Mouse (Mus musculus) kidney, embryonic 14.5 days (tissue): ENCODE results near the gene Nfasc. TPM values are rescaled to one million over a fixed set of nuclear protein-coding genes. Genes with fewer than 3 reads are reported as not detected.

Source experiments
- ATAC-seq: fragments of 200-750 bp; cut with Nextera tagmentation; 2 replicates; pipeline ENCODE4 v1.8.0; 2017; ENCODE audit warnings: moderate number of reproducible peaks, mild to moderate bottlenecking, moderate TSS enrichment, moderate library complexity; ENCODE audit not compliant: low FRiP score, low TSS enrichment
- H3K27ac ChIP-seq: fragments of 300-500 bp; sonication (generic); 2 replicates; pipeline ENCODE4 v1.5.1; 2014; ENCODE audit warnings: low read depth, mild to moderate bottlenecking, low read length, moderate library complexity, mixed read lengths
- H3K27me3 ChIP-seq: fragments of 300-500 bp; sonication (generic); 2 replicates; pipeline ENCODE4 v1.6.1; 2014; ENCODE audit warnings: mild to moderate bottlenecking, low read length; ENCODE audit not compliant: control insufficient read depth, insufficient read depth
- H3K36me3 ChIP-seq: fragments of 300-500 bp; sonication (generic); 2 replicates; pipeline ENCODE4 v1.6.1; 2014; ENCODE audit warnings: low read length, mixed read lengths; ENCODE audit not compliant: control insufficient read depth, insufficient read depth
- H3K4me1 ChIP-seq: fragments of 300-500 bp; sonication (generic); 2 replicates; pipeline ENCODE4 v1.6.1; 2014; ENCODE audit warnings: low read length, mixed read lengths; ENCODE audit not compliant: control insufficient read depth, insufficient read depth
- H3K4me2 ChIP-seq: fragments of 300-500 bp; sonication (generic); replicated peaks from 2 replicates; pipeline ENCODE4 v1.6.1; 2014; ENCODE audit warnings: low read depth, mild to moderate bottlenecking, low read length
- H3K4me3 ChIP-seq: fragments of 300-500 bp; sonication (generic); 2 replicates; pipeline ENCODE4 v1.5.1; 2014; ENCODE audit warnings: mild to moderate bottlenecking, low read length
- H3K9ac ChIP-seq: fragments of 300-500 bp; sonication (generic); 2 replicates; pipeline ENCODE4 v1.6.1; 2014; ENCODE audit warnings: low read depth, mild to moderate bottlenecking, low read length, moderate library complexity
- H3K9me3 ChIP-seq: fragments of 300-500 bp; sonication (generic); 2 replicates; pipeline ENCODE4 v1.6.1; 2016; ENCODE audit warnings: low read length; ENCODE audit not compliant: control insufficient read depth
- WGBS: fragments of 180-500 bp; shearing (Covaris S2); extraction: QIAGEN DNeasy Blood & Tissue Kit; methylation state at CpG from one replicate; pipeline ENCODE4 v1.1.7; 2014; 5-methylcytosine and 5-hydroxymethylcytosine counted together
- polyA plus RNA-seq: library from polyadenylated mRNA; unstranded; fragments of >200 nt; fragmentation: Nextera tagmentation; extraction: Ambion mirVana; gene quantifications from 2 replicates; pipeline ENCODE4 v1.2.1, GENCODE M21; 2014

The Nfasc gene
- polyA plus RNA-seq, 1 experiment from 2014 or later, result 0.76 TPM

DNA sequence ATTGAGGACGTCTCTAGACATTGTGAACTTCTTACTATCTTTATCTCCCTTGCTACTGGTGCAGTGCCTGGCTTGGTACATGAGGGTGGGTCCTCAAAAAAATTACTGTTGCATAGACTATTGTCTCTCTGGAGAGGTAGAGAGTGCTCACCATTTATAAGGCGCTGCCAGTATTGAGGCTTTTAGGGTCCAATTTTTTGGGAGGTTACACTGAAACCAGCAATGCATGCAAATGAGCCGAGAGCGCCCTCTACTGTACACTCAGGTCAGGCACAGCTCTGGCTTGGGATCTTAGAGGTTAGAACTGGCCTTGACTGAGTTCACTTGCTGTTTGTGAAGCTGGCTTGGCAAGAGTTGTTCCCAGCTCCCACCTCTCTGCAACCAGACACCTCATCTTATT is 147.0 kb downstream of the Nfasc start:
- 19% methylated on average over 4 of the region's 4 CpGs for WGBS
- no peaks in the 10 kb centered on the region for H3K27me3 ChIP-seq

DNA sequence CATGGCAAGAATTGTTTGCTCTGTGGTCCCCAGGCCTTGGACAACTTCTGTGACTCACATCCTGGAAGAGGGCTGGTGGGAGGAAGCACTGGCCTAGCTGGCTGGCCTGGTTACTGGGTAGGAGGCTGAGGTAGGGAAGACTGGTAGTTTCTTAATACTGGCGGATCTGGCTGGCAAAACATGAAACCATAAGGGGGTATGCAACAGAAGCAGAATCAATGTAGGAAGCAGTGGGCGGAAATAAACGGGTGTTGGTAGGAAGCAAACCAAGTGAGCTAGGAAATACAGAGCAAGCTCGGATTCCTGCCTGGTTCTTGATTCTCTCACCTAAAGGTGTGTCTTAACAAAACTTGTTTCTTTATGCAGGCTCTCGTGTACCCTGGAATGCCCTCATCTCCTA is 149.5 kb downstream of the Nfasc start:
- ATAC-seq, result no peak
- Histone ChIP-seq H3K27me3 (no peaks in the 10 kb centered on the region), H3K4me1 (no peaks in the 10 kb centered on the region), H3K9ac (no peak overlapping the region), H3K9me3 (no peaks in the 10 kb centered on the region), H3K27ac (no peak overlapping the region), H3K4me3 (no peak overlapping the region), H3K36me3 (no peaks in the 10 kb centered on the region), H3K4me2 (no peak overlapping the region)
- 83% methylated on average over 5 of the region's 5 CpGs for WGBS

More for the DNA sequence above, 147.0 kb downstream of the Nfasc start:
- Histone ChIP-seq H3K36me3 (no peaks in the 10 kb centered on the region), H3K9ac (no peak overlapping the region), H3K27ac (no peak overlapping the region), H3K4me3 (no peak overlapping the region), H3K4me1 (no peaks in the 10 kb centered on the region), H3K4me2 (no peak overlapping the region), H3K9me3 (no peaks in the 10 kb centered on the region)
- ATAC-seq, result peak; percentile 65

DNA sequence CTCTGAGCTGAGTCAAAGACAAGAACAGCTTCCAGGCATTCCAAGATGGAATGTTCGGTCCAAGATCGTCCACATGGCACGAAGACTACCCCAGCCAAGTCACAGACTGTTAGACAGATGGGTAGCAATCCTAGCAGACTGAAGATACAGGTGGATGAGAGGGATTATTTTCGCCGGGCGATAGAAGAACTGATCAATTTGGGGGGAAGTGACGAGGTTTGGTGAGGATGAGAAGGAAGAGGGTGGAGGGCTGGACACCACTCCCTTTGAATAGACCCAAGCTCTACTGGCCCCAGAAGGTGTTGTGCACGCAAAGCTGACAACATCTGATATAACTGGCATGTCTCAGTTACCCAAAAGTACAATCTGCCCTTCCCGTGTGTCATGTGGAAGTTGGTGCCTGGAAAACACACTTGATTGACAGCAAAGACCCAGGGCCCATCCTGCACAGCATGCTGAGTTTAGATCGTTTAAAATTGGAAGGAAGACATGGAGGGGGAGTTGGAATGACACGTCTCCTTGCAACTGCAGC is 150.1 kb downstream of the Nfasc start:
- no peak overlapping the region for H3K9ac ChIP-seq
- no peak overlapping the region for H3K4me2 ChIP-seq
- no peaks in the 10 kb centered on the region for H3K27me3 ChIP-seq
- no peak overlapping the region for H3K4me3 ChIP-seq
- 83% methylated on average over 11 of the region's 11 CpGs for WGBS
- no peaks in the 10 kb centered on the region for H3K4me1 ChIP-seq
- no peak for ATAC-seq
- no peaks in the 10 kb centered on the region for H3K36me3 ChIP-seq
- H3K9me3 ChIP-seq, result no peaks in the 10 kb centered on the region
- H3K27ac ChIP-seq, result no peak overlapping the region

DNA sequence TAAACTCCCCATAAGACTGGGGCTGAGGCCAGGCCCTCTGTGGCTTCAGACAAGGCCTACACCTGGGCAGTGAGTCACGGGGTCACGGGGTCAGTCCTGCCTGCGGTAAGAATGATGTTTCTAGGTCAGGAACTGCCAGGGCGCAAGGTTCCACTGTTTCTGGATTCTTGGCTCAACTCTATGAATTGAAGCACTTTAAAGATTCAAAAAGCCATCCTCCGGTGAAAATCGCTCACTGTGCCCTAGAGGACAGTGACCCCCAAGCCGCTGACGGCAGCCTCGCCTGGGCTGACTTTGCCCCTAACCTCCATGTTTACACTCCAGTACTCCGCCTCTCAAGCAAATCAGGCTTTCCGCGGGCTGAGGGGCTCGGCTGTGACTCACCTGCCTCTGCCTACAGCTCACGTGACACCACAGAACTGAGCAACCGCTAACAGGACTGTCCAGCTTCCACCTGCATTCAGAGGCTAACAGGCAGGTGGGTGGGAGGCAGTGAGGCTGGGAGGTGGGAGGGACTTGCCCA is 154.9 kb downstream of the Nfasc start:
- H3K36me3 ChIP-seq, result no peaks in the 10 kb centered on the region
- WGBS, result 33% methylated on average over 15 of the region's 15 CpGs
- peak; percentile 84 for ATAC-seq
- H3K9me3 ChIP-seq, result no peaks in the 10 kb centered on the region
- H3K4me3 ChIP-seq, result no peak overlapping the region
- no peaks in the 10 kb centered on the region for H3K4me1 ChIP-seq
- no peak overlapping the region for H3K4me2 ChIP-seq
- no peaks in the 10 kb centered on the region for H3K27me3 ChIP-seq
- H3K27ac ChIP-seq, result no peak overlapping the region
- no peak overlapping the region for H3K9ac ChIP-seq

DNA sequence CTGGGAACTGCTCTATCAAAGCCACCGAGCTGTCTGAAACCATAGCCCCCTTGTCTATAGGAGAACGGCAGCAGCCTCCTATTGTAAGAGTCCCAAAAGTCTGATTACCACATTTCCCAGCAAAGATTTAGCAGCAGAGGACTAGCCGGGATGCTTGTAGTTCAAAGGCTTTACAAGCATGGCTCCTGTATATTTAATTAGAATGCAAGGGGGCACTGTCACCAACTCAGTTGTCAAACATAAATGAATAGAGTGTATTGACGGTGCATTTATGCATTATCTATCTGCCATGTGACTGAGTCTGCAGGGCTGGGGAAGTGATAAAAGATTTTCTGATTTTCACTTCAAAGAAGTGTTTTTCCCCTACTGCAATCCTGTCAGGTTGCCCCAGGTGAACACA is 156.2 kb downstream of the Nfasc start:
- no peaks in the 10 kb centered on the region for H3K9me3 ChIP-seq
- H3K4me1 ChIP-seq, result no peaks in the 10 kb centered on the region
- H3K27ac ChIP-seq, result no peak overlapping the region
- WGBS, result 84% methylated on average over 4 of the region's 4 CpGs
- no peak overlapping the region for H3K4me3 ChIP-seq
- H3K27me3 ChIP-seq, result no peaks in the 10 kb centered on the region
- ATAC-seq, result no peak
- no peaks in the 10 kb centered on the region for H3K36me3 ChIP-seq
- no peak overlapping the region for H3K4me2 ChIP-seq
- no peak overlapping the region for H3K9ac ChIP-seq

DNA sequence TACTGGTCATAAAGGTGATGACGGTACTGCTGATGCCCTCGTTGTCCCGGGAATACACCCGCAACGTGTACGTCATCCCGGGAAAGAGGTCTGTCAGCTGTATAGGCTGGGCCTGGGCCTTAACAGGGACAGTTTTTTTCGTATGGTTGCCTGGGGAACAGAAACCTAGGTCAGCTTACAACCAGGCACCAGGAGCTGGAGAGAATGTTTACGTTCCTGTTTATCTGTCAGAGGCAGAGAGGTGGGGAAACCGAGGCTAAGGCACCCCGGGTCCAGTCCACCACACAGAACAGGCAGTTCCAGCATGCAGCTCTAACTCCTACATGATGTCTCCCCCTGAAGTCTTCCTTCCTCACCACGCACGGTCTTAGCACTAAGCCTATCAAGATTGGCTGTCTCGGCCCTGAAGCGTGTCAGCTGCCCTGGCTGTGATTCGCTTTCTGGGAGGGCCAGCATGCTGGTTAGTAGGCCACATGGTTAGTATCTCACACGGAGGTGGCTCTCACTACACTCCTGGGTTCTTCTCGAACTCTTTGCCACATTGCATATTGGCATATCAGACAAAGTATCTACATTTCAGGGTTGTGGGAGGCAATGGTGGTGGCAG is 158.5 kb downstream of the Nfasc start:
- H3K4me2 ChIP-seq, result no peak overlapping the region
- no peaks in the 10 kb centered on the region for H3K9me3 ChIP-seq
- 83% methylated on average over 18 of the region's 18 CpGs for WGBS
- H3K4me3 ChIP-seq, result no peak overlapping the region
- no peak for ATAC-seq
- H3K27ac ChIP-seq, result no peak overlapping the region
- no peaks in the 10 kb centered on the region for H3K4me1 ChIP-seq
- no peak overlapping the region for H3K9ac ChIP-seq
- H3K36me3 ChIP-seq, result no peaks in the 10 kb centered on the region
- no peaks in the 10 kb centered on the region for H3K27me3 ChIP-seq

DNA sequence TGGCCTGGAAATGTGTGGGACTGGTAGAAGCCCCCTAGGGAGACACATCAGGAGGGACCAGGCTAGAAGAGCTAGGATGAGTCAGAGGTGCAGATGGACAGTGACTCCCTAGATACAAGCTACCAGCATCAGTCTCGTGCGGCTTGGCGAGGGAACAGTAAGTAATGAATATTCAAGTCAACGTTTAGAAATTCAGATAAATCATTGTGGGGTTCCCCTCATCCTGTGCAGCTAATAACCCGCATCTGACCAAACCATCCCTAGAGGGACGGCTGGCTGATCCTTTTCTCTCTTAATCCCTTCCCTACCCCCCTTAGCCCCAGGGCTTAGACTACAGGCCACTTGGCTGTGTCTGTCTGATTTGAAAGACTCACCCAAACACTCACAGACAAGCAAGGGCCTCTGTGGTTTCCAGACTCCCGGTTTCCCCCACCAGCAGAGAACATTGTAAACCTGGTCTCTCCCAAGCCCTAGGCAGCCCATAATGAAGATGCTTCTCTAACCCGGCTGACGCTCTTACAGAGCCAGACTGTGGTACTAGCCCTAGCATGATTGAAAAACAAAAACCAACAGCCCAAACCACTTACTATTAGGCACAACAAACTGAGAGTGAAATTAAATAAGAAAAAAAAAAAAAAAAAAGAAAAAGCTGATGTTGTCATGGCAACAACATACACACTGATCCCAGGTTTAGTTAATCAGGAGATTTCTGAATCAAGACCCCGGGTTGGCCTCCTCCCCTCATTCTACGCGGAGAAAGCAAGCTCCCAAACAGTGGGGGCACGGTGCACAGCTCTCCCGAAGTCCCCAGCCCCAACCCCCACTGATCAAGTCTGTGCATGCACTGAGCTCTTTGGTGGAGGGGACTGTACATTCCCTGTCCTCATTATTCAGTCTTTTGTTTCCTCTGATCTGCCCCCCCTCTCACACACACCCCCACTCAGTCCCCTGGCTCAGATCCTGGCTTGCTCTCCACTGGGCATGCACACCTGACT is 159.5 kb downstream of the Nfasc start:
- no peaks in the 10 kb centered on the region for H3K36me3 ChIP-seq
- no peaks in the 10 kb centered on the region for H3K27me3 ChIP-seq
- H3K4me1 ChIP-seq, result no peaks in the 10 kb centered on the region
- ATAC-seq, result no peak
- H3K9ac ChIP-seq, result no peak overlapping the region
- no peak overlapping the region for H3K27ac ChIP-seq
- no peaks in the 10 kb centered on the region for H3K9me3 ChIP-seq
- 65% methylated on average over 14 of the region's 14 CpGs for WGBS
- H3K4me2 ChIP-seq, result no peak overlapping the region
- no peak overlapping the region for H3K4me3 ChIP-seq

DNA sequence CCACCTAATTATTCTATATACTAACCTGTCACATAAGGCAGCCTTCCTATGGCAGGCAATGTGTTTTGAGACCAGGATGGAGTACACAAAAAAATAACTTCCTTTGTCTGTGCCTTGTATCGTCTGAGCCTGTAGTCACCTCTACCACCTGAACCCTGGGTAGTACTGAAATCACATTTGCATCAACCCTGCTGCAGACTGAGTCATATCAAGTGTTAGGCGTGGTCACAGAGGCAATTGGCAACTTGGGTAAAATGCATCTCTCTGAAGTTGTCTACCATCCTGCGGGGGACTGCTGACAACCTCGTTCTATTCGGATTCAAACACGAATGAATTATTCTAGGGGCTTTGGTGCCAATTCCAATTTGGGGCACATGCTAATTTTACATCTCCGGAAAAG is 161.5 kb downstream of the Nfasc start:
- H3K4me3 ChIP-seq, result no peak overlapping the region
- no peak for ATAC-seq
- H3K9ac ChIP-seq, result no peak overlapping the region
- H3K27ac ChIP-seq, result no peak overlapping the region
- no peaks in the 10 kb centered on the region for H3K36me3 ChIP-seq
- WGBS, result 88% methylated on average over 7 of the region's 7 CpGs
- no peaks in the 10 kb centered on the region for H3K4me1 ChIP-seq
- no peak overlapping the region for H3K4me2 ChIP-seq
- no peaks in the 10 kb centered on the region for H3K27me3 ChIP-seq
- H3K9me3 ChIP-seq, result no peaks in the 10 kb centered on the region

DNA sequence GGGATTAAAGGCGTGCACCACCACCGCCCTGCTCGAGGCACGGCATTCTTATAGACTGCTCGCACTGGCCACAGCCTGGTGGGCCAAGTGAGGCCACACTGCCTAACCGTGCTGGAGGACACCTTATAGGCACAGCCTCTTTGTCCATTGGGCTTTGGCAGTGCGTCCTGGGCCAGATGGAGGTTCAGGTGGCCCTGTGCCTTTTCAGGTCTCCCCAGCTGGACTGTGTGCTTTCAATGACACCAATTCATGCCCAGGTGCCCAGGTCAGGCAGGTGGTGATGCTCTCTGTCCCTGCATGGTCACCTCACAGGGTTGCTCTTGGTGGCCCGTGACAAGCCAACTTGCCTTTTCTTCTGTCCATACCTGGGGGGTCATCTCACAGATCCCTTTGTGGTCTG is 164.8 kb downstream of the Nfasc start:
- Histone ChIP-seq H3K9ac (no peak overlapping the region), H3K4me2 (no peak overlapping the region), H3K9me3 (no peaks in the 10 kb centered on the region), H3K4me3 (no peak overlapping the region), H3K27ac (no peak overlapping the region), H3K4me1 (no peaks in the 10 kb centered on the region), H3K27me3 (no peaks in the 10 kb centered on the region), H3K36me3 (no peaks in the 10 kb centered on the region)
- ATAC-seq, result no peak
- WGBS, result 95% methylated on average over 8 of the region's 8 CpGs
